Mouse (Mus musculus): ENCODE measurements at regions not wholly inside any gene's neighbourhood (a gene's known extent, or its start where the extent isn't known, plus 50 kb on each side); places are given as distances from the start of the nearest gene placed in this dataset.

GRCm38 (mm10) chr15:52783940-52784339 lies 1100.8 kb upstream of the Gm7489 start:
- Histone ChIP-seq H3K9me3 (replicated peaks; ENCODE audit: control insufficient read depth, insufficient read depth, low read length, poor library complexity, severe bottlenecking) (no peaks in the 10 kb centered on the region), H3K27me3 (ENCODE audit: control insufficient read depth, insufficient read depth, low read length, poor library complexity, severe bottlenecking) (no peaks in the 10 kb centered on the region), H3K4me1 (ENCODE audit: control insufficient read depth, insufficient read depth, low read length) (no peaks in the 10 kb centered on the region), H3K27ac (ENCODE audit: insufficient read depth, low read length) (no peak overlapping the region), H3K9ac (ENCODE audit: low read depth, poor library complexity, severe bottlenecking) (no peak overlapping the region), H3K4me3 (ENCODE audit: low read depth, low read length) (no peak overlapping the region), H3K36me3 (ENCODE audit: control insufficient read depth, insufficient read depth, low read length, poor library complexity, severe bottlenecking) (no peaks in the 10 kb centered on the region)
- TF ChIP-seq CTCF (IDR thresholded peaks at IDR 0.05; ENCODE audit: low read depth, low read length) (no peak), POLR2A (IDR thresholded peaks at IDR 0.05; ENCODE audit: insufficient read depth, low read length) (no peak), EP300 (IDR thresholded peaks at IDR 0.05; ENCODE audit: insufficient read depth, low read depth, low read length) (no peak)

- TF ChIP-seq CTCF (IDR thresholded peaks at IDR 0.05; ENCODE audit: low read depth, low read length) (no peak), EP300 (IDR thresholded peaks at IDR 0.05; ENCODE audit: insufficient read depth, low read depth, low read length) (no peak), POLR2A (IDR thresholded peaks at IDR 0.05; ENCODE audit: insufficient read depth, low read length) (no peak)
- Histone ChIP-seq H3K36me3 (ENCODE audit: control insufficient read depth, insufficient read depth, low read length, poor library complexity, severe bottlenecking) (no peaks in the 10 kb centered on the region), H3K4me3 (ENCODE audit: low read depth, low read length) (no peak overlapping the region), H3K9me3 (replicated peaks; ENCODE audit: control insufficient read depth, insufficient read depth, low read length, poor library complexity, severe bottlenecking) (no peaks in the 10 kb centered on the region), H3K4me1 (ENCODE audit: control insufficient read depth, insufficient read depth, low read length) (no peaks in the 10 kb centered on the region), H3K27ac (ENCODE audit: insufficient read depth, low read length) (no peak overlapping the region), H3K27me3 (ENCODE audit: control insufficient read depth, insufficient read depth, low read length, poor library complexity, severe bottlenecking) (no peaks in the 10 kb centered on the region), H3K9ac (ENCODE audit: low read depth, poor library complexity, severe bottlenecking) (no peak overlapping the region)
These were observed 1099.5 kb upstream of the Gm7489 start for GRCm38 (mm10) chr15:52785196-52785595.

GRCm38 (mm10) chr15:52785976-52786375 lies 1098.7 kb upstream of the Gm7489 start:
- H3K36me3 ChIP-seq (ENCODE audit: control insufficient read depth, insufficient read depth, low read length, poor library complexity, severe bottlenecking): no peaks in the 10 kb centered on the region
- no peaks in the 10 kb centered on the region for H3K9me3 ChIP-seq (replicated peaks; ENCODE audit: control insufficient read depth, insufficient read depth, low read length, poor library complexity, severe bottlenecking)
- no peaks in the 10 kb centered on the region for H3K27me3 ChIP-seq (ENCODE audit: control insufficient read depth, insufficient read depth, low read length, poor library complexity, severe bottlenecking)
- H3K9ac ChIP-seq (ENCODE audit: low read depth, poor library complexity, severe bottlenecking): no peak overlapping the region
- H3K27ac ChIP-seq (ENCODE audit: insufficient read depth, low read length): no peak overlapping the region
- no peaks in the 10 kb centered on the region for H3K4me1 ChIP-seq (ENCODE audit: control insufficient read depth, insufficient read depth, low read length)
- TF ChIP-seq EP300 (IDR thresholded peaks at IDR 0.05; ENCODE audit: insufficient read depth, low read depth, low read length) (no peak), CTCF (IDR thresholded peaks at IDR 0.05; ENCODE audit: low read depth, low read length) (no peak), POLR2A (IDR thresholded peaks at IDR 0.05; ENCODE audit: insufficient read depth, low read length) (no peak)
- H3K4me3 ChIP-seq (ENCODE audit: low read depth, low read length): no peak overlapping the region

- Histone ChIP-seq H3K4me1 (ENCODE audit: control insufficient read depth, insufficient read depth, low read length) (no peaks in the 10 kb centered on the region), H3K27ac (ENCODE audit: insufficient read depth, low read length) (no peak overlapping the region), H3K36me3 (ENCODE audit: control insufficient read depth, insufficient read depth, low read length, poor library complexity, severe bottlenecking) (no peaks in the 10 kb centered on the region), H3K9me3 (replicated peaks; ENCODE audit: control insufficient read depth, insufficient read depth, low read length, poor library complexity, severe bottlenecking) (no peaks in the 10 kb centered on the region), H3K9ac (ENCODE audit: low read depth, poor library complexity, severe bottlenecking) (no peak overlapping the region), H3K27me3 (ENCODE audit: control insufficient read depth, insufficient read depth, low read length, poor library complexity, severe bottlenecking) (no peaks in the 10 kb centered on the region; the same call in 1 of the 2 replicates), H3K4me3 (ENCODE audit: low read depth, low read length) (no peak overlapping the region)
- TF ChIP-seq CTCF (IDR thresholded peaks at IDR 0.05; ENCODE audit: low read depth, low read length) (no peak), EP300 (IDR thresholded peaks at IDR 0.05; ENCODE audit: insufficient read depth, low read depth, low read length) (no peak), POLR2A (IDR thresholded peaks at IDR 0.05; ENCODE audit: insufficient read depth, low read length) (no peak)
These were observed 1079.1 kb upstream of the Gm7489 start for GRCm38 (mm10) chr15:52805479-52806199.

GRCm38 (mm10) chr15:52808622-52809021 lies 1076.1 kb upstream of the Gm7489 start:
- H3K9ac ChIP-seq (ENCODE audit: low read depth, poor library complexity, severe bottlenecking): no peak overlapping the region
- TF ChIP-seq EP300 (IDR thresholded peaks at IDR 0.05; ENCODE audit: insufficient read depth, low read depth, low read length) (no peak), CTCF (IDR thresholded peaks at IDR 0.05; ENCODE audit: low read depth, low read length) (no peak), POLR2A (IDR thresholded peaks at IDR 0.05; ENCODE audit: insufficient read depth, low read length) (no peak)

GRCm38 (mm10) chr15:52820796-52821195 lies 1063.9 kb upstream of the Gm7489 start:
- Histone ChIP-seq H3K27ac (ENCODE audit: insufficient read depth, low read length) (no peak overlapping the region), H3K9me3 (replicated peaks; ENCODE audit: control insufficient read depth, insufficient read depth, low read length, poor library complexity, severe bottlenecking) (no peaks in the 10 kb centered on the region), H3K27me3 (ENCODE audit: control insufficient read depth, insufficient read depth, low read length, poor library complexity, severe bottlenecking) (no peaks in the 10 kb centered on the region), H3K9ac (ENCODE audit: low read depth, poor library complexity, severe bottlenecking) (no peak overlapping the region), H3K36me3 (ENCODE audit: control insufficient read depth, insufficient read depth, low read length, poor library complexity, severe bottlenecking) (no peaks in the 10 kb centered on the region), H3K4me3 (ENCODE audit: low read depth, low read length) (no peak overlapping the region), H3K4me1 (ENCODE audit: control insufficient read depth, insufficient read depth, low read length) (no peaks in the 10 kb centered on the region)
- TF ChIP-seq CTCF (IDR thresholded peaks at IDR 0.05; ENCODE audit: low read depth, low read length): no peak
- TF ChIP-seq EP300 (IDR thresholded peaks at IDR 0.05; ENCODE audit: insufficient read depth, low read depth, low read length): no peak
- no peak for TF ChIP-seq POLR2A (IDR thresholded peaks at IDR 0.05; ENCODE audit: insufficient read depth, low read length)

More at GRCm38 (mm10) chr15:52808622-52809021, 1076.1 kb upstream of the Gm7489 start:
- Histone ChIP-seq H3K4me1 (ENCODE audit: control insufficient read depth, insufficient read depth, low read length) (no peaks in the 10 kb centered on the region), H3K4me3 (ENCODE audit: low read depth, low read length) (no peak overlapping the region), H3K9me3 (replicated peaks; ENCODE audit: control insufficient read depth, insufficient read depth, low read length, poor library complexity, severe bottlenecking) (no peaks in the 10 kb centered on the region), H3K27me3 (ENCODE audit: control insufficient read depth, insufficient read depth, low read length, poor library complexity, severe bottlenecking) (no peaks in the 10 kb centered on the region; the same call in 1 of the 2 replicates), H3K27ac (ENCODE audit: insufficient read depth, low read length) (no peak overlapping the region), H3K36me3 (ENCODE audit: control insufficient read depth, insufficient read depth, low read length, poor library complexity, severe bottlenecking) (no peaks in the 10 kb centered on the region)

All from ES-Bruce4 (cell line).